Mouse (Mus musculus): Measurements from ENCODE around the gene Myh3.
A peak's percentile ranks its signal among the peaks of the same experiment; 100 is the strongest.

The Myh3 gene

GRCm38 (mm10) chr11:67078000-67078399, at the start of gene Myh3:
TSS of gene Myh3 (plus strand) at chr11:67078300.
- no peak for DNase-seq (ENCODE audit: inconsistent ontology term)

GRCm38 (mm10) chr11:67030904-67031602, 47.0 kb upstream of the Myh3 start:
- no peak for DNase-seq (ENCODE audit: inconsistent ontology term)

GRCm38 (mm10) chr11:67031603-67031915, 46.5 kb upstream of the Myh3 start:
- DNase-seq (ENCODE audit: inconsistent ontology term): no peak

GRCm38 (mm10) chr11:67034775-67035485, 43.2 kb upstream of the Myh3 start:
- DNase-seq (ENCODE audit: inconsistent ontology term): no peak

- DNase-seq (ENCODE audit: inconsistent ontology term): no peak
Observed at GRCm38 (mm10) chr11:67036229-67036628, 41.9 kb upstream of the Myh3 start.

- DNase-seq (ENCODE audit: inconsistent ontology term): no peak
Observed at GRCm38 (mm10) chr11:67036892-67037291, 41.2 kb upstream of the Myh3 start.

- DNase-seq (ENCODE audit: inconsistent ontology term): no peak
Observed at GRCm38 (mm10) chr11:67039799-67040198, 38.3 kb upstream of the Myh3 start.

- DNase-seq (ENCODE audit: inconsistent ontology term): no peak
Observed at GRCm38 (mm10) chr11:67040483-67040882, 37.6 kb upstream of the Myh3 start.

GRCm38 (mm10) chr11:67043007-67043406, 35.1 kb upstream of the Myh3 start:
- no peak for DNase-seq (ENCODE audit: inconsistent ontology term)

GRCm38 (mm10) chr11:67044959-67045358, 33.1 kb upstream of the Myh3 start:
- no peak for DNase-seq (ENCODE audit: inconsistent ontology term)

GRCm38 (mm10) chr11:67047199-67047598, 30.9 kb upstream of the Myh3 start:
- no peak for DNase-seq (ENCODE audit: inconsistent ontology term)

GRCm38 (mm10) chr11:67048496-67048895, 29.6 kb upstream of the Myh3 start:
- no peak for DNase-seq (ENCODE audit: inconsistent ontology term)

- DNase-seq (ENCODE audit: inconsistent ontology term): no peak
Observed at GRCm38 (mm10) chr11:67049256-67049655, 28.8 kb upstream of the Myh3 start.

GRCm38 (mm10) chr11:67051676-67052320, 26.3 kb upstream of the Myh3 start:
- no peak for DNase-seq (ENCODE audit: inconsistent ontology term)

- DNase-seq (ENCODE audit: inconsistent ontology term): peak; percentile 92
Observed at GRCm38 (mm10) chr11:67052321-67052952, 25.7 kb upstream of the Myh3 start, which contains the start of the genes Adprm and Sco1. TSS of gene Adprm (minus strand) at chr11:67052594. TSS of gene Sco1 (plus strand) at chr11:67052670.

GRCm38 (mm10) chr11:67054754-67055365, 23.2 kb upstream of the Myh3 start:
- DNase-seq (ENCODE audit: inconsistent ontology term): no peak

- DNase-seq (ENCODE audit: inconsistent ontology term): no peak
Observed at GRCm38 (mm10) chr11:67061311-67061710, 16.8 kb upstream of the Myh3 start.

- DNase-seq (ENCODE audit: inconsistent ontology term): no peak
Observed at GRCm38 (mm10) chr11:67062726-67063125, 15.4 kb upstream of the Myh3 start.

GRCm38 (mm10) chr11:67067741-67068140, 10.4 kb upstream of the Myh3 start:
- no peak for DNase-seq (ENCODE audit: inconsistent ontology term)

- DNase-seq (ENCODE audit: inconsistent ontology term): no peak
Observed at GRCm38 (mm10) chr11:67072615-67073130, 5.4 kb upstream of the Myh3 start.

GRCm38 (mm10) chr11:67075036-67075435, 3.1 kb upstream of the Myh3 start:
- DNase-seq (ENCODE audit: inconsistent ontology term): peak; percentile 63

GRCm38 (mm10) chr11:67076781-67077180, 1.3 kb upstream of the Myh3 start:
- peak; percentile 36 for DNase-seq (ENCODE audit: inconsistent ontology term)

Measured in Muller cell, postnatal 12 days (primary cell).